Mouse (Mus musculus) stomach, postnatal 0 days (tissue): ENCODE measurements at regions not wholly inside any gene's neighbourhood (a gene's known extent, or its start where the extent isn't known, plus 50 kb on each side); places are given as distances from the start of the nearest gene placed in this dataset.

ENCODE experiments used
- ATAC-seq: fragments of 200-750 bp; cut with Nextera tagmentation; 2 replicates; pipeline ENCODE4 v1.8.0; 2017; ENCODE audit not compliant: low FRiP score, low TSS enrichment
- DNase-seq: peaks from one replicate; pipeline ENCODE4 v3.0.0-alpha.2; 2016; ENCODE audit warnings: low spot score
- H3K27ac ChIP-seq: fragments of 300-500 bp; sonication (generic); replicated peaks from 2 replicates; pipeline ENCODE4 v1.5.1; 2014; ENCODE audit warnings: mild to moderate bottlenecking, control low read depth
- H3K27me3 ChIP-seq: fragments of 300-500 bp; sonication (generic); 2 replicates; pipeline ENCODE4 v1.6.1; 2014; ENCODE audit warnings: low read length; ENCODE audit not compliant: control insufficient read depth, insufficient read depth
- H3K36me3 ChIP-seq: fragments of 300-500 bp; sonication (generic); 2 replicates; pipeline ENCODE4 v1.6.1; 2014; ENCODE audit warnings: low read length, mixed read lengths; ENCODE audit not compliant: control insufficient read depth, insufficient read depth
- H3K4me1 ChIP-seq: fragments of 300-500 bp; sonication (generic); replicated peaks from 2 replicates; pipeline ENCODE4 v1.6.1; 2014; ENCODE audit warnings: antibody characterized with exemption; ENCODE audit not compliant: control insufficient read depth, insufficient read depth
- H3K4me2 ChIP-seq: fragments of 300-500 bp; sonication (generic); replicated peaks from 2 replicates; pipeline ENCODE4 v1.6.1; 2014; ENCODE audit warnings: low read depth, mild to moderate bottlenecking, control low read depth, moderate library complexity
- H3K4me3 ChIP-seq: fragments of 300-500 bp; sonication (generic); 2 replicates; pipeline ENCODE4 v1.5.1; 2014; ENCODE audit warnings: low read depth, low read length, control low read depth
- H3K9ac ChIP-seq: fragments of 300-500 bp; sonication (generic); 2 replicates; pipeline ENCODE4 v1.6.1; 2014; ENCODE audit warnings: mild to moderate bottlenecking, low read length, control low read depth, mixed read lengths
- H3K9me3 ChIP-seq: fragments of 300-500 bp; sonication (generic); 2 replicates; pipeline ENCODE4 v1.6.1; 2016; ENCODE audit warnings: low read length; ENCODE audit not compliant: control insufficient read depth
- CTCF ChIP-seq: IDR thresholded peaks from 2 replicates; pipeline ENCODE4 v1.5.1; 2016; ENCODE audit warnings: antibody characterized with exemption, low read depth, mild to moderate bottlenecking, moderate library complexity
- EP300 ChIP-seq: optimal IDR thresholded peaks from 2 replicates; pipeline ENCODE3; 2016; ENCODE audit warnings: antibody characterized with exemption
- WGBS: fragments of 180-500 bp; shearing (Covaris S2); extraction: QIAGEN DNeasy Blood & Tissue Kit; methylation state at CpG from one replicate; pipeline ENCODE4 v1.1.7; 2014; 5-methylcytosine and 5-hydroxymethylcytosine counted together

DNA sequence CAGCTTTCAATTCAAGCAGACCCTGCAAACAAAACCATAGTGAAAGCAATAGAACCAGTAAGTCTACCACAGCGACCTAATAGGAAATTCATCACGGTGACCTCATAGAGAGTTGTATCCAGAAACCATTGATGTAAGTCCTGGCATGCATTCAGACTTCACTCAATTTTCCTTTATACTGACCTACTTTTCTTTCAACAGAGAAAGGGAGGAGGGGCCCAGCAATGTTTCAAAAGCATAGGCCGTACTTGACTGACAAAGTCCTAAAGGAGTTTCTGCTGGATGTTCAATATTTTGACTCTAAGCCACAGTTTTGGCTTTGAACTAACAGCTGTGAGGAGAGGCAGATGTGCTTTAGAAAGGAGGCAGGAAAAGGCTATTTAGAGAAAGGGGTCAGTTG lies 88.4 kb downstream of the AI593442 start:
- no peak overlapping the region for H3K27ac ChIP-seq
- TF ChIP-seq CTCF (no peak), EP300 (no peak)
- no peaks in the 10 kb centered on the region for H3K27me3 ChIP-seq
- no peak for ATAC-seq
- no peak overlapping the region for H3K4me2 ChIP-seq
- no peak overlapping the region for H3K4me3 ChIP-seq
- no peak for DNase-seq
- H3K9ac ChIP-seq, result no peak overlapping the region
- WGBS, result 56% methylated on average over 3 of the region's 3 CpGs
- H3K9me3 ChIP-seq, result no peaks in the 10 kb centered on the region
- no peaks in the 10 kb centered on the region for H3K36me3 ChIP-seq
- no peaks in the 10 kb centered on the region for H3K4me1 ChIP-seq

DNA sequence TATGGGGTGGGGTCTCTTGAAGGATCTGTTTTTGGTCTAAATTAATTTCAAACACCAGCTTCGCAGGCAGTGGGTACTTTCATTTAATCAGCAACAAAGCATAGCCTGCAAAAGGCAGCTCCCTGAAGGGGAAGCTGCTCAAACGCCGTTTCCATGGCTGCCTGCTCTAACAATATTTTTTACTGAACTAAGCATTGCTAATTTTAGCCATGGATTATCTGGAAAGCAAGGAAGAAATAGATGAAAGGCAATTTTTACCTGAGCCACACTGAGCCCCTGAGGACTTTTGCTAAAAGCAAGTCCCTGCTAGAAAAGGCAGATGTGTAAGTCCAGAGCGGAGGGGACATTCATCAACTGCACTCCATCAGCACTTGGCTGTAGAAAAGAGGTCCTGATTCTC lies 105.5 kb downstream of the AI593442 start:
- DNase-seq (no peak), ATAC-seq (no peak)
- Histone ChIP-seq H3K4me1 (no peaks in the 10 kb centered on the region), H3K36me3 (no peaks in the 10 kb centered on the region), H3K9me3 (no peaks in the 10 kb centered on the region), H3K4me2 (no peak overlapping the region), H3K27ac (no peak overlapping the region), H3K9ac (no peak overlapping the region), H3K27me3 (no peaks in the 10 kb centered on the region), H3K4me3 (no peak overlapping the region)
- no peak for TF ChIP-seq CTCF
- no peak for TF ChIP-seq EP300
- 63% methylated on average over 4 of the region's 4 CpGs for WGBS

DNA sequence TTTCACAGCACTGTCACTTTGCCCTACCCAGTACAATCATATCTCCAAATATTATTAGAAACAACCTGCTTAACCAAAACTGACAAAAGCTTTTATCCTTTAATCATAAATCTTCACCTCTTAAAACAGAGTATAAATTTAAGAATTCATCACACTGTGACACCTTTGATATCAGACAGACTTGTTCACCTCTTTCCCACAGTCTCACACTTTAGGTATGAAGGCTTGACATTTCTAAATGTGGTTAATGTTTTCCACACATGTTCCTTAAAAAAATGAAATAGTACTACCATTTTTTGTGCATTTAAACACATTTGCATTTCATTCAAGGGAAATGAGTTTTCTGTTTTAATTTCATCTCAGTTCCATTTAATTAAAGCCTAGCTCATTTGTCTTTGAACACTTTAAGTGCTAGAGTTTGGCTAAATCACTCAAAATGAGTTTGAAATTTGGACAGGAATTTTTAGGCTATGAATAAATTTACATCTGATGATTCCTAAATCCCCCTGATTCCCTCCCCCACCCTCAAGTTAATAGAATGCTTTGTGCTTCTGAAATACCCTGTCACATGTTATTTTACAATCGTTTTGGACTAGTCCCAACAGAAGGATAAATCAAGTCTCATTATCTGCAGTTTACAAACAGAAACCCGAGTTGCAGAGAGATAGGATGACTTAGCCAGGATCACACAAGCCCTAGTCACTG lies 127.9 kb downstream of the AI593442 start:
- Histone ChIP-seq H3K27ac (no peak overlapping the region), H3K9me3 (no peaks in the 10 kb centered on the region), H3K4me2 (no peak overlapping the region), H3K4me3 (no peak overlapping the region), H3K4me1 (no peaks in the 10 kb centered on the region), H3K36me3 (no peaks in the 10 kb centered on the region), H3K9ac (no peak overlapping the region), H3K27me3 (no peaks in the 10 kb centered on the region)
- TF ChIP-seq CTCF (no peak), EP300 (no peak)
- DNase-seq (no peak), ATAC-seq (no peak)
- WGBS, result 26% methylated on average over 2 of the region's 2 CpGs

DNA sequence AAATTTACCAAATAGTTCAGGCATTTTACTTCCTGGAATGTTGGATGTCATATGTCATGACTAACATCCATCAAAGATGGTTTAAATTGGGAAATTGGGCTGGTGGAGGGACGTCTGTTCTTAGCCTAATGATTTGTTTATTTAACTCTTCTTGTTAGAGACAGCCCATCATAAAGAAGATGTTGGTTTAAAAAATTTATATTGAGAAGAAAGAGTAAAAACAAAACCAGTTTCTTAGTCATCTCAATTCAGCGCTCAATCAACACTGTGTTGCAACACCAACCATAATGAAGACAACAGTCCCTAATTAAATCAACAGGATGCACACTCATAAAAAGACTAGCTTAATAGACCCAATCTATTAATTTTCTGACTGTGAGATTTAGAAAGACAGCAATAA lies 133.5 kb downstream of the AI593442 start:
- Histone ChIP-seq H3K4me3 (no peak overlapping the region), H3K9me3 (no peaks in the 10 kb centered on the region), H3K4me1 (no peaks in the 10 kb centered on the region), H3K27ac (no peak overlapping the region), H3K27me3 (no peaks in the 10 kb centered on the region), H3K4me2 (no peak overlapping the region), H3K9ac (no peak overlapping the region), H3K36me3 (no peaks in the 10 kb centered on the region)
- DNase-seq, result no peak
- 46% methylated on average over 2 of the region's 2 CpGs for WGBS
- no peak for ATAC-seq
- no peak for TF ChIP-seq CTCF
- TF ChIP-seq EP300, result no peak

DNA sequence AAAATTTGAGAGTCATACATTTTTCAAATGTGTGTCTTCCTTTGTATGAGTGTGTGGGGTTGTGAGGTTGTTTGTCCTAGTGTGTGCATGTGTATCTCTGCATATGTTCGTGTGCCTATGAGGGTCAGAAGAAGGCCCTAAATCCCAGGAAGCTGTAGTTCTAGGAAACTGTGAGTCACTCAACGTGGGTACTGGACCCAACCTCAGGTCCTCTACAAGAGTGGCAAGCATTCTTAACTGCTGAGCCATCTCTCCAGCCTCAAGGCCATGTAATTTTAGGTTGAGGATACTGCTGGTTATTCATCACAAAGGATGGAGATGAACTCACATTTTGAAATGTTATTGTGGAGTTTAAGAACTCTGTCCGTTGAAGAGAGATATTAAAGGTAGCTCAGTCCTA lies 140.5 kb downstream of the AI593442 start:
- Histone ChIP-seq H3K4me1 (no peaks in the 10 kb centered on the region), H3K27ac (no peak overlapping the region), H3K9ac (no peak overlapping the region), H3K9me3 (no peaks in the 10 kb centered on the region), H3K27me3 (no peaks in the 10 kb centered on the region), H3K4me3 (no peak overlapping the region), H3K4me2 (no peak overlapping the region), H3K36me3 (no peaks in the 10 kb centered on the region)
- DNase-seq (no peak), ATAC-seq (no peak)
- TF ChIP-seq EP300, result no peak
- no peak for TF ChIP-seq CTCF
- WGBS, result 77% methylated on average over 3 of the region's 3 CpGs

DNA sequence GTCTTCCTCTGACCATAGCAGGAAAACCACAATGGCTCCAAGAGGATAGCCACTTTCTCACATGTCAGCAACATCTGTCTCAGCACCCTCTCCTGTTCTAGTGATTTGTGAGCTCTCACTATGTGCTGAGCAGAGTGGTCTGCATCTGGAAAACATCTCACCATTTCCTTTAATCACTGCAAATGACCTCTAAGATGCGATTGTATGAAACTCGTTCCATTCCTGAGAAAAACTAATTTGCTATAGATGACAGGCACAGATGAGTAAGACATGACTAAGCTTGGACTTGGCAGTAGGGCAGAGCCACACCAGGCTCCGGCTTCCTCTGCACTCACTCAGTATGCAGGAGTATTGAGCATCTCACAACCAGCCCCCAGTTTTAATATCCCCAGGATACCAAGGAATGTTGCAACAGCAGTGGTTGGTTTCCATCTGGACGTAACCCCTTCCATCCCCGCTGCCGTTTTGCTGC lies 150.1 kb downstream of the AI593442 start:
- Histone ChIP-seq H3K4me1 (no peaks in the 10 kb centered on the region), H3K27ac (no peak overlapping the region), H3K4me3 (no peak overlapping the region), H3K4me2 (no peak overlapping the region), H3K36me3 (no peaks in the 10 kb centered on the region), H3K9ac (no peak overlapping the region), H3K9me3 (no peaks in the 10 kb centered on the region), H3K27me3 (no peaks in the 10 kb centered on the region)
- ATAC-seq, result no peak
- WGBS, result 69% methylated on average over 6 of the region's 6 CpGs
- DNase-seq, result no peak
- TF ChIP-seq EP300 (no peak), CTCF (no peak)
